Mouse (Mus musculus): ENCODE results near the gene Vasn.

Vasn gene

DNA sequence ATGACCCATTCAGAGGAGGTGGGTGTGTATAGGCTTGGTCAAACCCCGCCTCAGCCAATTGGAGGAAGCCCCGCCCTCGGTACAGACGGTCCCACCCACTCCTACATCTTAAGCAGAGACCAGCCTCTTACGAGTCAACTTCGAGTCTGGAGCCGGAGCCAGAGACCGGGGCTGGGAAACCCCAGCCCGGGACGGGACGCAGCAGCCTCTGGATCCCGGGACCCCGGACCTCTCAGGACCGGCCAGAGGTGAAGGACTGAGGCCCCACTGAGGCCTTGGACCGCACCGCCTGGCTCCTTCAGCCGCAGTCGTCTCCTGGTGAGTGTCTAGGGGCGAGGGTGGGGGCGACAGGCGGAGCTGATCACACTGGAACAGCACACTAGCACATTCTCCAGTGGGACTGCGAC is at the start of gene Vasn, which contains the start of gene Dnaja3:
TSS of gene Vasn (plus strand) at position 111 of the 407 bp plus-strand sequence.
TSS of gene Dnaja3 (plus strand) at position 159 of the 407 bp plus-strand sequence.
- DNase-seq (ENCODE audit: low read depth, low spot score): no peak

DNA sequence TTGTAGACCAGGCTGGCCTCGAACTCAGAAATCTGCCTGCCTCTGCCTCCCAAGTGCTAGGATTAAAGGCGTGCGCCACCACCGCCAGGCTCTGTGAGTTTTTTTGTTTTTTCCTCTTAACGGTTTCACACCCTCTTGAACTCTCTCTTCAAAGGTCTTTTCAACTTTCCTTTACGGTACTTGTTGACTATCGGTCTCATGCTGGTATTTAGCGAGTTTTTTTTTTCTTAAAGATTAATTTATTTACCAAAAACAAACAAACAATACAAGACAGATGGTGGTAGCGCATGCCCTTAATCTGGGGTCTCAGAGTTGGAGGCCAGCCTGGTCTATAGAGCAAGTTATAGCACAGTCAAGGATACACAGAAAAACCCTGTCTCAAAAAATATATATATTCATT is 49.5 kb upstream of the Vasn start:
- DNase-seq (ENCODE audit: low read depth, low spot score): no peak

- DNase-seq (ENCODE audit: low read depth, low spot score): no peak
These were observed 46.5 kb upstream of the Vasn start for GRCm38 (mm10) chr16:4592909-4593875.

GRCm38 (mm10) chr16:4593971-4594813 is 45.5 kb upstream of the Vasn start, which contains the start of gene Glis2:
TSS of gene Glis2 (plus strand) at chr16:4594713.
- DNase-seq (ENCODE audit: low read depth, low spot score): peak; percentile 76

DNA sequence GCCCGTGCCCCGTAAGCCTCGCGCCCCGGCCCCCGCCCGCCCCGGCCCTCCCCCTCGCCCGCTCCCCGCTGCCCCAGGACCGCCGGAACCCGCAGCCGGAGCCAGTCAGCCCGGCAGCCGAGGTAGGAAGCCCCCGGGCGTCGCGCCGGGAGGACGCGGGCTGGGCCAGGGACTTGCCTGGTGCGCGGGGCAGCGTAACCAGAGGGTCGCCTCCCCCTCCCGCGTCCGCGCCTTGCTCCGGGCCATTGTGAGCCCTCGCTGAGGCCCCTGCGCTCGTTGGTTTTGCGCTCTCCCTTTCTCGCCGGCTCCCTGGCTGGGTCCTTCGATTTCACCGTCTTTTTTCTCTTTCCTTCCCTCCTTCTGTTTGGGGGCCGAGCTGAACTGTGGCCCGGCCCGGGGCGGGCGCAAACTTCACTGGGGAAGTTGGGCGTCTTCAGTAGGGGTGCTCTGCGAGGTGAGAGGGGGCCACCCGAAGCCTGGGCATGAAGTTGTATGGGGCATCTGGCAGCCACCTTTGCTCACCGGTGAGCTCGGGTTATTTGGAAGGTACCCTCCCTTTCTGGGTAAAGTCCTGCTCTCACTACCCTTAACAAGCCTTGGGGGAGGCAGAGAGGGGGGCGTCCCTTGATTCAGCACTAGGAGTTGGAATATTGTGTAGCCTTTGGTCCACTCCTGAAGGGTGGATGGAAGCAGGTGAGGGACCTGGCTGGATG is 44.8 kb upstream of the Vasn start:
- DNase-seq (ENCODE audit: low read depth, low spot score): no peak

GRCm38 (mm10) chr16:4595527-4595963 is 44.2 kb upstream of the Vasn start:
- DNase-seq (ENCODE audit: low read depth, low spot score): no peak

DNA sequence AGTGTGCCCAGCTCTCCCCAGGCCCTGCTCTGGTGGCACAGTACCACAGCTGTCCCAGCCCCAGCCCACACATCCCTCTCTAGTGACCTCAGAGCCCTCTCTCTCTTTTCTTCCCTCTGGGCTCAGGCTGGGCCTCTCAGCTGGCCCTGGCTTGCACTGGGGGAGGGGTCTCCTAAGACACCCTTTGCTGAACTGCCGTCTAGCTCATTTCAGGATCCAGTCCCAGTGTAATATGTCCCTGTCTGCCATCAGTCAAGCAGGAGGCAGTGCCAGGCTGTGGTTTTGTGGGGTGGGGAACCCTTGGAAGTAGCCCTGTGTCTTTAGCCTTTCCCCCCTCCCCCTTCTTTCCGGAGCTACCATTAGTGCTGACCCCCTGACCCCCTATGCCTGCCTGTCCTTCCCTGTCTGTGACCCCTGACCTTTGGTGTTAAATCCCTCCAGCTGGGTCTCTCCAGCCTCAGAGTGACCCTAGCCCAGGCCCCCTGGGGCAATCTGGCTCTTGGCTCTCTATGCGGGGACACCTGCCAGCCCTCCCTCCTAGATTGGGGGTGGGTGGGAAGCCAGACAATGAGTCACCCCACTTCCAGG is 43.5 kb upstream of the Vasn start:
- DNase-seq (ENCODE audit: low read depth, low spot score): no peak

DNA sequence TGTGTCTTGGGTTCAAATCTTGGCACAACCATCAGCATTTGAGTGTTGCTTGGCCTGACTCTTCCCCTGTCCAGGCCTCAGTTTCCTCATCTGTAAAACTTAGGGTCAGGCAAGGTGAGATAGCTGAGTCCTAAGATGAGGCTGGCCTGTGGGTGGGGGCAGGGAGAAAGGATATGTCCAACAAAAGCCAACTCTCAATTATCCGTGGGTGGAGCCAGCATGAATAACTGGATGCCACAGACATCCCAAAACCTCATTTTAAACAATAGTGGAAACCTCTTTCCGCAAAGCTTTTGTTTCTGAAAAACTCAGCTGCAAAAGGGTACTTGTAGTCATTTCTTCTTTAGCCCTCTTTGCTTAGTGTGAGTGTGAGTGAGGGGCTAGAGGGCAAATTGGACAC is 42.9 kb upstream of the Vasn start:
- no peak for DNase-seq (ENCODE audit: low read depth, low spot score)

DNA sequence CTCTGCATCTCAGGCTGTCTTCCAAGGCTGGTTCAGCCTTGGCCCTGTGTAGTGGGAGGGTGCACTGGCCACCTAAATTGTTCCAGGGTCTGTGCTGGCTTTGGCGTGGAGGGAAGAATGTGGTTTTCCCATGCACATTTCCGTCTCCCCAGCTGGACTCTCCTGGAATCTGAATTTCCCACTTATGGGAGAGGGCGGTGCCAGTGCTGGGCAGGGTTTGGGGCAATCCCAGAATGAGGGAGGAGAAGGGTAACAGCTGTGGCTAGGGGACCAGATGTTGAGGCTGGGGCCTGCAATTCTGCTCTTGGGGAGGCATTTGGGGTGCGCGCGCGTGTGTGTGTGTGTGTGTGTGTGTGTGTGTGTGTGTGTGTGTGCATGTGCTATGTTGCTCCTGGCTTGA is 42.4 kb upstream of the Vasn start:
- no peak for DNase-seq (ENCODE audit: low read depth, low spot score)

DNA sequence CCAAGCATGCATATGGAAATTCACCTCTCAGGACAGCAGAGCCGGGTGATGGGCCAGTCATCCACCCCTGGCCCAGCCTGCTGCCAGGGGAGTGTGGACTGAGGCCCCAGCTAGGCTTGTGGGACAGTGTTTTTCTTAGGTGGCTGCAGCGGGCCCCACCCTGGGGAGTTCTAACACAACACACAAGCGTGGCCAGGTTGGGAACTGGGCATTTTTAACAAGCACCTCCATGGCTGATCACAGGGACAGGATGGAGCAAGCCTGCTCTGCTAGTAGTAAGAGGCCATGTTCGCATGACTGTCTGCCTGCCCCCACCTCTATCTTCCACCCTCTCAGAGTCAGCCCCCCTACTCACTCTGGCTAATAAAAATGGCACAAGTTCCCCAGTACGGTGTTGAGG is 41.7 kb upstream of the Vasn start:
- DNase-seq (ENCODE audit: low read depth, low spot score): no peak

GRCm38 (mm10) chr16:4598891-4599543 is 40.7 kb upstream of the Vasn start:
- DNase-seq (ENCODE audit: low read depth, low spot score): no peak

DNA sequence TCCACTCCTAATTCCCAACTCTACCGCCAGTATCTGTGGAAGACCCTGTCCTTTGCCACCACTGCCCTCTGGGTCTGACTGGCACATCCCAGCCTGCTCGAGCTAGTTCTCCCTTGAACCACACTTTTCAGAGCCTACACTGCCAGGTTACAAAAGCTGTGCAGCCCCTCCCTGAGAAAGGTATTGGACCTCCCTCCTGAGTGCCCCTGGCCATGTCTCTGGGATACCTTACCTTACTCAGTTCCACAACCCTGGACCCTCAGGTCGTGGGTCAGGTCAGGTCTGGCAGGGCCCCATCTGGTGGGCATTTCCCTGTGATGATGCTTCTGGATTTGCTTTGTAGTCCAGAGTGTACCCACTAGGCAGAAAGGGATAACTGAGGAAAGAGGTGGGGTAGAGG is 40.1 kb upstream of the Vasn start:
- DNase-seq (ENCODE audit: low read depth, low spot score): no peak

DNA sequence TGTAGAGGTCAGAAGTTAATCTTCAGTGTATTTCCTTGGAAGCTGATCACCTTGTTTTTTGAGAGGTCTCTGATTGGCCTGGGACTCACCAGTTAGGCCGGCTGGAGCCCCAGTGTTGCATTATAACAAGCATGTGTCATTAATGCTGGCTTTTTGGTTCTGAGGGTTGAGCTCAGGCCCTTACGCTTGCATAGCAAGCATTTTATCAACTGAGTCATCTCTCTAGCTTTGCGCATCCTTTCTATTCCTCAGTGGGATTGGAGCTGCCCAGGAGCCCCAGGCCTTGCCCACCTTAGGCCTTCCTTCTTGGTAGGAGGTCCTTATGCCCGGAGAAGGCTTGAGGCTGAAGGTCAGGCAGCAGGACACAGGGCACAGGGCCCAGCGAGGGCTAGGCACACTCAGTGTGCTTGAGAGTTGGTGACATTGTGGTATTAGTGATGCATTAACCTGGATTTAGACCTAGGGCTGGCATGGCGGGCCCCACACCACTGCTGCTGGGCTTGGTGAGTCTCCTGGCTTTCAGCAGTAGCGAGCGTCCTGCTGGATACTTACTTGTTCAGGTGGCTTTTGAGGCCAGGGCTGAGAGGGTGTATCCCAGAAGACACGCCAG is 38.9 kb upstream of the Vasn start:
- DNase-seq (ENCODE audit: low read depth, low spot score): no peak

DNA sequence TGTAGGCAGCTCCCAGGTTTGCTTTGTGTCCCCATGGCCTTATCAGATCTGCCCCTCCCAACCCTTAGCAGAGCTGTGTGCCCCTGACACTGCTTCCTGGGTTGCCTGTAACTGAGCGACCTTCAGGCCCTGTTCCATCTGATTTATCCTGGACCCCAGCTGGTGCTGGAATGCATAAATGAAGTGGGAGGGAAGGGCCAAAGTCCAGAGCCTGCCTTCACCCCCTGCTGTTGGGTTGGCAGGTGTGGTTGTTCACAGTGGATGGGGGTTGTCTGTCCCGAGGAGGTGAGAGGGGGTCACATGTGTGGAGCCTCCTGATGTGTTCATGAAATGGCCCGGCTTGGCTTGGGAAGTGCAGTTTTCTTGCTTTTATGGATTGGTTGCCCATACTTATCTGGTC is 37.6 kb upstream of the Vasn start:
- no peak for DNase-seq (ENCODE audit: low read depth, low spot score)

- DNase-seq (ENCODE audit: low read depth, low spot score): no peak
These were observed 36.8 kb upstream of the Vasn start for GRCm38 (mm10) chr16:4602766-4603452.

DNA sequence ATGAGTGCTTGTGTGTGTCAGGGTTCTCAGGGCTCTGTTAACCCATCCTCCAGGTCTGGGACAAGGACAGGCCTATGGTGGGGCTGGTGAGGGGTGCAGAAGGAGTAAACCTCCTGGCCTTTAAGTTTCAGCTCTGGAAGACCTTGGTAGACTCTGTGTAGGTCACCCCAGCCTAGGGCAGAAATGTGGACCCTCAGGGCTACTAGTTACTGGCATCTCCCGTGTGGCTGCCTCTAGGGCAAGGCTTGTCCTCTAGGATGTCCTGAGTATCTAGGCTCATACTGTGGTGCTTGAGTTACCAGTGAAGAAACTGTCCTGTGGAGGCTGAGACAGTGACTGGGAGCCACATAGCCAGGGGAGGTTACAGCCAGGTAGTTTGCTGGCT is 36.3 kb upstream of the Vasn start:
- DNase-seq (ENCODE audit: low read depth, low spot score): no peak

- no peak for DNase-seq (ENCODE audit: low read depth, low spot score)
These were observed 35.4 kb upstream of the Vasn start for GRCm38 (mm10) chr16:4604293-4604837.

GRCm38 (mm10) chr16:4605514-4606131 is 34.1 kb upstream of the Vasn start:
- no peak for DNase-seq (ENCODE audit: low read depth, low spot score)
